Mouse (Mus musculus) forebrain, embryonic 11.5 days (tissue): Measurements from ENCODE around the gene Cep295nl. TPM values are rescaled to one million over a fixed set of nuclear protein-coding genes. Genes with fewer than 3 reads are reported as not detected.

Experiments used
- ATAC-seq: fragments of 200-750 bp; cut with Nextera tagmentation; replicated peaks from 2 replicates; pipeline ENCODE4 v1.8.0; 2017; ENCODE audit warnings: moderate TSS enrichment; ENCODE audit not compliant: low FRiP score
- DNase-seq: peaks from one replicate; pipeline ENCODE4 v3.0.0-alpha.2; 2017; ENCODE audit warnings: low spot score
- H3K27ac ChIP-seq: fragments of 300-500 bp; sonication (generic); 2 replicates; pipeline ENCODE4 v1.5.1; 2014; ENCODE audit warnings: low read depth, low read length
- H3K27me3 ChIP-seq: fragments of 300-500 bp; sonication (generic); 2 replicates; pipeline ENCODE4 v1.6.1; 2014; ENCODE audit warnings: mild to moderate bottlenecking, low read length, mixed read lengths; ENCODE audit not compliant: control insufficient read depth, insufficient read depth
- H3K36me3 ChIP-seq: fragments of 300-500 bp; sonication (generic); 2 replicates; pipeline ENCODE4 v1.6.1; 2014; ENCODE audit warnings: mild to moderate bottlenecking, low read length, moderate library complexity, mixed read lengths; ENCODE audit not compliant: control insufficient read depth, insufficient read depth
- H3K4me1 ChIP-seq: fragments of 300-500 bp; sonication (generic); replicated peaks from 2 replicates; pipeline ENCODE4 v1.6.1; 2014; ENCODE audit warnings: low read length, mixed read lengths; ENCODE audit not compliant: control insufficient read depth, insufficient read depth
- H3K4me2 ChIP-seq: fragments of 300-500 bp; sonication (generic); 2 replicates; pipeline ENCODE4 v1.6.1; 2014; ENCODE audit warnings: low read depth, mild to moderate bottlenecking, low read length, moderate library complexity, mixed read lengths; ENCODE audit not compliant: severe bottlenecking
- H3K4me3 ChIP-seq: fragments of 300-500 bp; sonication (generic); 2 replicates; pipeline ENCODE4 v1.5.1; 2014; ENCODE audit warnings: low read depth, low read length
- H3K9ac ChIP-seq: fragments of 300-500 bp; sonication (generic); 2 replicates; pipeline ENCODE4 v1.6.1; 2014; ENCODE audit warnings: low read length
- H3K9me3 ChIP-seq: fragments of 300-500 bp; sonication (generic); 2 replicates; pipeline ENCODE4 v1.6.1; 2016; ENCODE audit warnings: low read length, mixed read lengths; ENCODE audit not compliant: control insufficient read depth
- WGBS: fragments of 180-500 bp; shearing (Covaris S2); extraction: QIAGEN DNeasy Blood & Tissue Kit; methylation state at CpG from one replicate; pipeline ENCODE4 v1.1.7; 2014; 5-methylcytosine and 5-hydroxymethylcytosine counted together
- polyA plus RNA-seq: library from polyadenylated mRNA; unstranded; fragments of >200 nt; fragmentation: Nextera tagmentation; extraction: Ambion mirVana; gene quantifications from 2 replicates; pipeline ENCODE4 v1.2.1, GENCODE M21; 2014

Gene Cep295nl
- polyA plus RNA-seq, 1 experiment from 2014 or later: 0.44 TPM

- H3K9me3 ChIP-seq: no peaks in the 10 kb centered on the region
- DNase-seq: peak; percentile 64
- H3K27ac ChIP-seq: 0 out of 2 replicates have a peak overlapping the region, but pooled peaks have one; percentile 18
- H3K4me3 ChIP-seq: no peak overlapping the region
- no peak for ATAC-seq
- no peaks in the 10 kb centered on the region for H3K36me3 ChIP-seq
- H3K9ac ChIP-seq: peak overlapping the region; percentile 6; the same call in 1 of the 2 replicates
- no peak overlapping the region for H3K4me2 ChIP-seq
- H3K27me3 ChIP-seq: no peaks in the 10 kb centered on the region
- H3K4me1 ChIP-seq: peaks cover 4% of the 10 kb centered on the region; the same call in 1 of the 2 replicates
- 9% methylated on average over 8 of the region's 8 CpGs for WGBS
These were observed 20.7 kb upstream of the Cep295nl start for GRCm38 (mm10) chr11:118362971-118363518.

- Histone ChIP-seq H3K9me3 (no peaks in the 10 kb centered on the region), H3K4me1 (peaks cover 4% of the 10 kb centered on the region; the same call in 1 of the 2 replicates), H3K36me3 (no peaks in the 10 kb centered on the region), H3K4me3 (no peak overlapping the region), H3K4me2 (no peak overlapping the region), H3K27me3 (no peaks in the 10 kb centered on the region), H3K9ac (no peak overlapping the region), H3K27ac (no peak overlapping the region)
- ATAC-seq (no peak), DNase-seq (no peak)
- WGBS: 70% methylated on average over 1 of the region's 1 CpGs
These were observed 20.2 kb upstream of the Cep295nl start for GRCm38 (mm10) chr11:118362501-118362900.

GRCm38 (mm10) chr11:118360907-118361341, 18.6 kb upstream of the Cep295nl start:
- no peak overlapping the region for H3K9ac ChIP-seq
- H3K4me3 ChIP-seq: no peak overlapping the region
- no peaks in the 10 kb centered on the region for H3K27me3 ChIP-seq
- H3K4me1 ChIP-seq: peaks cover 4% of the 10 kb centered on the region; the same call in 1 of the 2 replicates
- WGBS: 77% methylated on average over 10 of the region's 10 CpGs
- H3K36me3 ChIP-seq: no peaks in the 10 kb centered on the region
- no peak for DNase-seq
- ATAC-seq: no peak
- H3K27ac ChIP-seq: no peak overlapping the region
- no peaks in the 10 kb centered on the region for H3K9me3 ChIP-seq
- no peak overlapping the region for H3K4me2 ChIP-seq

- no peak overlapping the region for H3K27ac ChIP-seq
- no peaks in the 10 kb centered on the region for H3K27me3 ChIP-seq
- no peak overlapping the region for H3K4me2 ChIP-seq
- H3K9me3 ChIP-seq: no peaks in the 10 kb centered on the region
- H3K9ac ChIP-seq: no peak overlapping the region
- WGBS: 88% methylated on average over 7 of the region's 7 CpGs
- no peak overlapping the region for H3K4me3 ChIP-seq
- ATAC-seq (no peak), DNase-seq (no peak)
- no peaks in the 10 kb centered on the region for H3K36me3 ChIP-seq
- H3K4me1 ChIP-seq: peaks cover 6% of the 10 kb centered on the region; the same call in 1 of the 2 replicates
These were observed 18.2 kb upstream of the Cep295nl start for GRCm38 (mm10) chr11:118360491-118360890.

- peak within 1 kb of the TSS; percentile 69 for H3K4me3 ChIP-seq
- ATAC-seq (no peak), DNase-seq (no peak)
- no peaks in the 10 kb centered on the region for H3K9me3 ChIP-seq
- peak within 1 kb of the TSS; percentile 58 for H3K27ac ChIP-seq
- peak within 1 kb of the TSS; percentile 89 for H3K9ac ChIP-seq
- 23% methylated on average over 6 of the region's 6 CpGs for WGBS
- peaks cover 9% of the 10 kb centered on the region; the same call in 1 of the 2 replicates for H3K4me1 ChIP-seq
- H3K4me2 ChIP-seq: peak within 1 kb of the TSS; percentile 67
- no peaks in the 10 kb centered on the region for H3K36me3 ChIP-seq
- no peaks in the 10 kb centered on the region for H3K27me3 ChIP-seq
These were observed 13.3 kb upstream of the Cep295nl start, which contains the start of gene Timp2 for GRCm38 (mm10) chr11:118355640-118356039. Gene Timp2 (minus strand): TSS chr11:118355740.

- no peaks in the 10 kb centered on the region for H3K27me3 ChIP-seq
- H3K4me3 ChIP-seq: peak overlapping the region; percentile 69
- ATAC-seq (peak; percentile 93), DNase-seq (peak; percentile 93)
- no peaks in the 10 kb centered on the region for H3K9me3 ChIP-seq
- H3K9ac ChIP-seq: peak overlapping the region; percentile 89
- peak overlapping the region; percentile 58 for H3K27ac ChIP-seq
- peaks cover 9% of the 10 kb centered on the region; the same call in 1 of the 2 replicates for H3K4me1 ChIP-seq
- H3K36me3 ChIP-seq: no peaks in the 10 kb centered on the region
- WGBS: under 1% methylated on average over 37 of the region's 43 CpGs
- peak overlapping the region; percentile 67 for H3K4me2 ChIP-seq
These were observed 12.9 kb upstream of the Cep295nl start for GRCm38 (mm10) chr11:118355205-118355604.

GRCm38 (mm10) chr11:118354636-118355191, 12.4 kb upstream of the Cep295nl start:
- H3K4me1 ChIP-seq: peaks cover 9% of the 10 kb centered on the region; the same call in 1 of the 2 replicates
- no peaks in the 10 kb centered on the region for H3K9me3 ChIP-seq
- no peaks in the 10 kb centered on the region for H3K27me3 ChIP-seq
- no peaks in the 10 kb centered on the region for H3K36me3 ChIP-seq
- ATAC-seq (no peak; the same call in none of the 2 replicates), DNase-seq (no peak)
- H3K4me3 ChIP-seq: peak overlapping the region; percentile 69
- under 1% methylated on average over 39 of the region's 47 CpGs for WGBS
- H3K27ac ChIP-seq: peak overlapping the region; percentile 58
- peak overlapping the region; percentile 67 for H3K4me2 ChIP-seq
- peak overlapping the region; percentile 89 for H3K9ac ChIP-seq

- Histone ChIP-seq H3K9me3 (no peaks in the 10 kb centered on the region), H3K27me3 (no peaks in the 10 kb centered on the region), H3K36me3 (no peaks in the 10 kb centered on the region), H3K9ac (no peak overlapping the region), H3K4me2 (no peak overlapping the region), H3K4me1 (peaks cover 8% of the 10 kb centered on the region; the same call in 1 of the 2 replicates), H3K4me3 (no peak overlapping the region), H3K27ac (no peak overlapping the region)
- ATAC-seq: no peak
- WGBS: 94% methylated on average over 5 of the region's 5 CpGs
- DNase-seq: no peak
These were observed 7.2 kb upstream of the Cep295nl start for GRCm38 (mm10) chr11:118349494-118349893.
